Mouse (Mus musculus): ENCODE results near the gene Gm11084. TPM values are rescaled to one million over a fixed set of nuclear protein-coding genes. Genes with fewer than 3 reads are reported as not detected.
A peak's percentile ranks its signal among the peaks of the same experiment; 100 is the strongest.
"Not testable (repeated sequence)": the region's sequence is repeated elsewhere in the genome, so short reads cannot be mapped to it uniquely, and the experiment has no call there.

The Gm11084 gene
- polyA plus RNA-seq, 1 experiment: not detected

DNA sequence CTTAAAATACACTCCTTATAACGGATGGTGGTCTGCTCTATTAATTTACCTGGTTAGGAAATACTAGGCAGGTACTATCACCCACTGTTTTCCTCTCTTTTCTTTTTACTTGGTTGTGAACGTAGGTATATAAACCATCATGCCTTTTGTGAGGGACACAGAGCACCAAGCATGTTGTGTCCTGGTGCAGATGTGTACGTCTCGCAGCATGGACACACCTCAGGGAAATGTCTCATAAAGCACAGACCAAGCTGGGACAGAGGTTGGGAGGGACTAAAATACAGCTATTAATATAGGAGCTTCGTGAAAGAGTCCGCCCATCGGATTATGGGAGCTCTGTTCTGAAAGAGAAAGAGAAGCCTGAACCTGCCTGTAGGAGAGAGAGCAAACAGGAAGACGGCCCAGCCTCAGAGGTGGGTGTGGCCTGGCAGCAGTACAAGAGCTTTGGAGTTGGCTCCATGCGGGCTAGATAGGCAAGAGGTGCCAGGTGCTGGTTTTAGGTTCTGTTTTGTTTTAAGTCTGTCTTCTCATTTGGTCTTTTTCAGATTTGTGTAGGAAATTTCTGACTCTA, 10.4 kb upstream of the Gm11084 start:
- TF ChIP-seq CTCF (IDR thresholded peaks at IDR 0.05; ENCODE audit: low read depth, low read length): no peak
- no peak for TF ChIP-seq POLR2A (IDR thresholded peaks at IDR 0.05; ENCODE audit: borderline replicate concordance, low read depth, low read length)
- Histone ChIP-seq H3K4me1 (ENCODE audit: control insufficient read depth, insufficient read depth, low read length) (peaks cover 34% of the 10 kb centered on the region), H3K4me3 (ENCODE audit: insufficient read depth, low read length) (no peak overlapping the region), H3K27ac (ENCODE audit: insufficient read depth, low read depth, low read length) (peak overlapping the region; percentile 91)

DNA sequence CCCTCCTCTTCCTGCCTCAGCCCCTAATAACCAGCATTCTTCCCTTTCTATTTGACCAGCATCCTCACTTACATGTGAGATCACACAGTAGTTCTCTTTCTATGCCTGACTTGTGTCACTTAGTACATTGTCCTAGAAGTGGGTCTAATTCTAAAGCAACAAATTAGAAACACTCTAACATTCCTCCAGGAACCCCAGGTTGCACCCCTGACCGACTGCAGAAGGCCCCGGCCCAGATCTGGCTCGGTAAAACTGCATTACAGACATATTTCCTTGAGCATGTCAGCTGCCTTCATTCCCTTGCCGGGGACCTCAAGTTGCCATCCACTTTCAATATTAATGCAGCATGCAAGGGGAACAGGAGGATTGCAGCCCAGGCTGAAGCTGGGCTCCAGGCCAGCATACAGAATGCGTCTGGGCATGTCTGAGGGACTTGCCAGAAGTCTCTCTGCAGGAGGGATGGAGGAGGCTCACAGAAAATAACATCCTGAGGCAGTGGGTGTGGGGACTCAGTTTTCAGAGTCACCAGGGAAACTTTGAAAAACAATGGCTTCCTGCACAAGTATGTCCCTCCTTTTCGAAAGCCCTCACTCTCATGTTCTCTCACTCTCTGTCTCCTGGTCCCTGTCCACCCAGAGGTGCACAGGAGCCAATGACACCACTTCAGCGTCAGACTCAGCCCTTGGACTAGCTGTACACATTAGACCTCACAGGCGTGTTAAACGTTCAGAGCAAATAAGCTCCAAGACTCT, 9.0 kb upstream of the Gm11084 start:
- TF ChIP-seq CTCF (IDR thresholded peaks at IDR 0.05; ENCODE audit: low read depth, low read length): no peak
- no peak for TF ChIP-seq POLR2A (IDR thresholded peaks at IDR 0.05; ENCODE audit: borderline replicate concordance, low read depth, low read length)
- peak overlapping the region; percentile 91 for H3K27ac ChIP-seq (ENCODE audit: insufficient read depth, low read depth, low read length)
- peaks cover 29% of the 10 kb centered on the region for H3K4me1 ChIP-seq (ENCODE audit: control insufficient read depth, insufficient read depth, low read length)
- no peak overlapping the region for H3K4me3 ChIP-seq (ENCODE audit: insufficient read depth, low read length)

DNA sequence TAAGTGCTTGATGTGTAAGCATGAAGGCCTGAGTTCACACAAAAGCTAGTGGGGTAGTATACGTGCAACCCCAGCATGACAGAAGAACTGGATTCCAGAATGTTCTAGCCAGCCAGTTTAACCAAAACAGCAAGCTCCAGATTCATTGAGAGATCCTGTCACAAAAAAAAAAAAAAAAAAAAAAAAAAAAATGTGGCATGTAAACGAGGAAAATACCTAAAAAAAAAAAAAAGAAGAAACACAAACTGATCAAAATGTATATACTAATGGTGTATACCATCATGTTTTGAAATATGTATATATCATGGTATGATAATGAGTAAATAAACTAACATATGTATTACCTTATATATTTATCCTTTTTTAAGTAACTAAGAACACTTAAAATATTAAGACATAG, 7.6 kb upstream of the Gm11084 start:
- H3K4me3 ChIP-seq (ENCODE audit: insufficient read depth, low read length): no peak overlapping the region
- TF ChIP-seq POLR2A (IDR thresholded peaks at IDR 0.05; ENCODE audit: borderline replicate concordance, low read depth, low read length) (no peak), CTCF (IDR thresholded peaks at IDR 0.05; ENCODE audit: low read depth, low read length) (no peak)
- peaks cover 31% of the 10 kb centered on the region for H3K4me1 ChIP-seq (ENCODE audit: control insufficient read depth, insufficient read depth, low read length)

DNA sequence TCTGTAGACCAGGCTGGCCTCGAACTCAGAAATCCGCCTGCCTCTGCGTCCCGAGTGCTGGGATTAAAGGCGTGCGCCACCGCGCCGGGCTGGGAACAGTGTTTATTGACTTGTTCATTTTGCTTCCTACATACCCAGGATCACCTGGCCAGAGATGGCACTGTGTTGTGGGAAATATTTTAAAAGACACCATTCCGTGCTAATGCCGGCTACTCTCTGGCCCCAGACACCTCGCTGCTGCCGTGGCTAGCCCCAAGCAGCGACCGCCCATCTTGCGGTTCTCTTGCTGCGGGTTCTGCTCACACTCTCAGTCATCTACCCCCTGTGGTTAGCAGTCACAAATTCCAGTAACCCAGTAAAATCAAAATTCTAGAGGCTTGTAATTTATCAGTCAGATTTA, 6.0 kb upstream of the Gm11084 start:
- TF ChIP-seq POLR2A (IDR thresholded peaks at IDR 0.05; ENCODE audit: borderline replicate concordance, low read depth, low read length) (no peak), CTCF (IDR thresholded peaks at IDR 0.05; ENCODE audit: low read depth, low read length) (no peak)
- H3K4me1 ChIP-seq (ENCODE audit: control insufficient read depth, insufficient read depth, low read length): peaks cover 27% of the 10 kb centered on the region
- H3K27ac ChIP-seq (ENCODE audit: insufficient read depth, low read depth, low read length): no peak overlapping the region
- H3K4me3 ChIP-seq (ENCODE audit: insufficient read depth, low read length): no peak overlapping the region

More for the DNA sequence above, 7.6 kb upstream of the Gm11084 start:
- no peak overlapping the region for H3K27ac ChIP-seq (ENCODE audit: insufficient read depth, low read depth, low read length)

DNA sequence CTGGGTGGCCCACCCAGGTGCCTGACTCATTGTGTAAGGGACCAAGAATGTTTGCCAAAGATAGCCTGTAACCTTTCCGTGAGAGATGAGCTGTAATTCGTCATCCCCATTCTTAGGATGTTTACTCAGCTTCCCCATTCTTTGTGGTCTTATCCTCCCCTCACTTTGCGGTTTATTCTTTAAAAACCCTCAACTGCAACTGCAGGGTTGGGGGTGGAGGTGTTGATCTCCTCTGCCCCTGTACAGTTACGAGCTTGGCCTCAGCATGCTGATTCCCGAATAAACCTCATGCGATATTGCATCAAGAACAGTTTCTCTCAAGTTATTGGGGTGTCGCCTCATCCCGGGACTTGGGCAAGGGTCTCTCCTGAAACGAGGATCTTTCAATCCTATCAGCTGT, 2.4 kb upstream of the Gm11084 start:
- Histone ChIP-seq H3K4me1 (ENCODE audit: control insufficient read depth, insufficient read depth, low read length) (peaks cover 16% of the 10 kb centered on the region), H3K27ac (ENCODE audit: insufficient read depth, low read depth, low read length) (peak overlapping the region; percentile 83; the same call in 1 of the 2 replicates)
- H3K4me3 ChIP-seq (ENCODE audit: insufficient read depth, low read length): not testable (repeated sequence)

DNA sequence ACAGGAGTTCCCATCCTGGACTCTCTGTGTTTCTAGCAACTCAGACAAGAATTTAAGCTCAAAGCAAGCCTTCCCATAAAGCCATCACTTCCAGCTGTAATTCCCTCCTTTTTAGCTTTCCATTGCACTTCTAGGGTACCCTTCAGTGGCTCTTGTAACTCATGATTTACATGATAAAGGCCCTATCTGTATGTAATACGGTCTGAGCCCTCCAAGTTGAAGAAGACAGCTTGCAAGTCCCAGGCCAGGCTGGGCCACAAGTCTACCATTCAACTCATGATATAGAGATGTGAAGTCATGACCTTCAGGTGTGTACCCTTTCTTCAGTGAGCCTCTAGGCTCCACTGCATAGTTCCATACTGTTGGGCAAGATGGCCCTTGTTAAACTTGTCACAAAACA, 1.0 kb downstream of the Gm11084 start:
- TF ChIP-seq POLR2A (IDR thresholded peaks at IDR 0.05; ENCODE audit: borderline replicate concordance, low read depth, low read length): no peak
- no peak for TF ChIP-seq CTCF (IDR thresholded peaks at IDR 0.05; ENCODE audit: low read depth, low read length)
- H3K4me1 ChIP-seq (ENCODE audit: control insufficient read depth, insufficient read depth, low read length): peaks cover 32% of the 10 kb centered on the region
- H3K4me3 ChIP-seq (ENCODE audit: insufficient read depth, low read length): no peak overlapping the region
- no peak overlapping the region for H3K27ac ChIP-seq (ENCODE audit: insufficient read depth, low read depth, low read length)

DNA sequence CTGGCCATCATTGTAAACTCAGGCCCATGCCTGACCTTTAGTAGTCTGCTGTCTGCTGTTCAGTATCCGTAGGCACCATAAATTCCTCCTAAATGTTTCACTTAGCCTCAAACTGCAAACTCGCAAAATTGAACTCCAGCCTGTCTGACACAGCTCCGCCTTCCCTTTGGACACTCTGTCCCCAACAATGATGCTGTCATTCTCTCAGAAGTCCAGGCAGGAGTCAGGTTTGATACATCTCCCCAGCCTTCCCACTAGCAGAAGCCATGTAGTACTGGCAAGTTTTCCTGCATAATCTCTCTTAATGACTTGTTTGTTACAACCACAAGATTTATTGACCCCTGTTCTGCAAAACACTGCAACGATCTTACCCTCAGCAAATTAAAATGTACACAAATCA, 1.7 kb downstream of the Gm11084 start:
- Histone ChIP-seq H3K4me1 (ENCODE audit: control insufficient read depth, insufficient read depth, low read length) (peaks cover 32% of the 10 kb centered on the region), H3K4me3 (ENCODE audit: insufficient read depth, low read length) (no peak overlapping the region), H3K27ac (ENCODE audit: insufficient read depth, low read depth, low read length) (peak overlapping the region; percentile 49)
- no peak for TF ChIP-seq CTCF (IDR thresholded peaks at IDR 0.05; ENCODE audit: low read depth, low read length)
- TF ChIP-seq POLR2A (IDR thresholded peaks at IDR 0.05; ENCODE audit: borderline replicate concordance, low read depth, low read length): no peak

DNA sequence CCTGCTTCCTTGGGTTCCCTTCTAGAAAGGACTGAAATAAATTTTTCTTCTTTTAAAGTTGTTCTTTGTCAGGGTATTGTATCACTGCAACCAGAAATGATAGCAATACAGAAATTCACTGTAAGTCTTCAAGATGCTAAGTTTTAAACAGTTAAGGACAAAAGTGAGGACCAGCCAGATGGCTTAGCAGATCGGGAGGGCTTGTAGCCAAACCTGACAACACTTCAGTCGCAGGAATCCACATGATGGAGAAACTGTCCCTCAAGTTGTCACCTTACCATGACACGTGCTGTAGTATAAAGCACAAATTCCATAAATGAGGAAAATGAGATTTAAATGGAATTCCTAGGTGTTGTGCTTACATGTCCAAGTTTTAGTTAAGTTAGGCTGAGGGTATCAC, 3.3 kb downstream of the Gm11084 start:
- Histone ChIP-seq H3K4me1 (ENCODE audit: control insufficient read depth, insufficient read depth, low read length) (peaks cover 29% of the 10 kb centered on the region), H3K4me3 (ENCODE audit: insufficient read depth, low read length) (no peak overlapping the region), H3K27ac (ENCODE audit: insufficient read depth, low read depth, low read length) (no peak overlapping the region)
- no peak for TF ChIP-seq CTCF (IDR thresholded peaks at IDR 0.05; ENCODE audit: low read depth, low read length)

DNA sequence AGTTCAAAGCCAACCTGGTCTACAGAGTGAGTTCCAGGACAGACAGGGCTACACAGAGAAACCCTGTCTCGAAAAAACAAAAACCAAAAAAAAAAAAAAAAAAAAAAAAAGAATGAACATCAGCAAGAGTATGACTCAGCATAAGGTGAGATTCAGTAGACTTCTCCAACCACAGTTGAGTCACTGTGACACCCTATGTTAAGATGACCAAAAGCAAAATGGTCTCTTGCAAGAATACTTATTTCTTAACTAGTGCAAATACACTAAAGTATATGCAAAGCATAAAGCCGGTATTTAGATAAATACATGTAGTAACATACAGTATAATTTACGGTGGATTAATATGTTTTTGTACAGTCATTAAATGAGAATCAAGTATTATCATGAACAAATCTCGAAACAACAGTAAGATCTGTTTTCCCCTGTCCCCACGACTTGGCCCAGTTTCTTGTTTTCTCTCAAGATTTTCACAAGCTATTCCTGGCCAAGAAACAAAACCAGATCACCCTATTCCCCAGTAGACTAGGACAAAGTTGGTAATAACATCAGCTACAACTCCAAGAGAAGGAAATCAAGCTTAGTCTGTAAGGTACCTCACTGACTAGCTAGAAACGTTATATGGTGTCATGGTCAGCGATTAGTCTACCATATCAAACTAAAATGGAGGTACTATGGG, 4.3 kb downstream of the Gm11084 start:
- Histone ChIP-seq H3K27ac (ENCODE audit: insufficient read depth, low read depth, low read length) (peak overlapping the region; percentile 100; the same call in 1 of the 2 replicates), H3K4me1 (ENCODE audit: control insufficient read depth, insufficient read depth, low read length) (peaks cover 29% of the 10 kb centered on the region), H3K4me3 (ENCODE audit: insufficient read depth, low read length) (no peak overlapping the region)
- TF ChIP-seq POLR2A (IDR thresholded peaks at IDR 0.05; ENCODE audit: borderline replicate concordance, low read depth, low read length): no peak
- no peak for TF ChIP-seq CTCF (IDR thresholded peaks at IDR 0.05; ENCODE audit: low read depth, low read length)

DNA sequence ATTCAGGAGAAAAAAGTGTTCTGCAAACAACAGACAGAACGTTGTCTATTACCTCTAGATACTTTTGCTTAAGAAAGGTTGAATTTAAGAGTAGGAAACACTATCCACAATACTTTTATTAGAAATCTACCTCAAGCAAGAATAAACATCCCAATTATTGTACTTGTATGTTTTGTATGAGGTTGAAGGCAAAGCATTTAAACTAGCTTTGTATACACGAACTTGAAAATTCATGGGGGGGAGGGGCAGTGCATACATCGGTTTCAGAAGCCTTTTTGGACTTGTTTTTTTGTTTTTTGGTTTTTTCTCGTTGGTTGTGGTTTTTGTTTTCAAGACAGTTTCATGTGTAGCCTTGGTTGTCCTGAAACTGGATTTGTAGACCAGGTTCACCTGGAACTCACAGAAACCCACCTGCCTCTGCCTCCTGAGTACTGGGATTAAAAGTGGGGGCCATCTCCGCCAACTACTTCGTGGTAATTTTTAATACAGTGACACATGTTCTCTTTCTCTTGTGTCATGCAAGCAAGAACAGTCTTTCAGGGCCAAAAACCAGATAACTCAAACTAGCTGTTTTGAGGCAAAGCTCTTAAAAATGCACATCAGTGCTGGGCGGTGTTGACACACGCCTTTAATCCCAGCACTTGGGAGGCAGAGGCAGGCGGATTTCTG, 4.9 kb downstream of the Gm11084 start:
- no peak overlapping the region for H3K4me3 ChIP-seq (ENCODE audit: insufficient read depth, low read length)
- TF ChIP-seq CTCF (IDR thresholded peaks at IDR 0.05; ENCODE audit: low read depth, low read length) (no peak), POLR2A (IDR thresholded peaks at IDR 0.05; ENCODE audit: borderline replicate concordance, low read depth, low read length) (no peak)
- peaks cover 29% of the 10 kb centered on the region for H3K4me1 ChIP-seq (ENCODE audit: control insufficient read depth, insufficient read depth, low read length)
- peak overlapping the region; percentile 100 for H3K27ac ChIP-seq (ENCODE audit: insufficient read depth, low read depth, low read length)

Measured in bone marrow macrophage, adult 2 months (primary cell).